Mouse (Mus musculus) heart, postnatal 14 days (tissue): Measurements from ENCODE around the gene Lrp8. TPM values are rescaled to one million over a fixed set of nuclear protein-coding genes. Genes with fewer than 3 reads are reported as not detected.

ENCODE experiments used
- DNase-seq, 2 experiments: peaks; one replicate each; pipeline ENCODE4 v3.0.0; 2021 to 2022
- intact Hi-C: fragments of 180-260 bp; cut with DNase I; formaldehyde crosslinking; loops from one replicate; pipeline ENCODE4 v1.15.1; 2025
- total RNA-seq, 2 experiments: library from RNA; stranded (reverse); gene quantifications; 2 replicates each; pipeline ENCODE4 v1.2.3; 2021

The Lrp8 gene
- total RNA-seq, 2 experiments from 2014 or later = 0.80 to 0.96 TPM

- intact Hi-C loops = no loop called here
Observed at GRCm38 (mm10) chr4:107904252-107904651, 102.2 kb downstream of the Lrp8 start.

DNA sequence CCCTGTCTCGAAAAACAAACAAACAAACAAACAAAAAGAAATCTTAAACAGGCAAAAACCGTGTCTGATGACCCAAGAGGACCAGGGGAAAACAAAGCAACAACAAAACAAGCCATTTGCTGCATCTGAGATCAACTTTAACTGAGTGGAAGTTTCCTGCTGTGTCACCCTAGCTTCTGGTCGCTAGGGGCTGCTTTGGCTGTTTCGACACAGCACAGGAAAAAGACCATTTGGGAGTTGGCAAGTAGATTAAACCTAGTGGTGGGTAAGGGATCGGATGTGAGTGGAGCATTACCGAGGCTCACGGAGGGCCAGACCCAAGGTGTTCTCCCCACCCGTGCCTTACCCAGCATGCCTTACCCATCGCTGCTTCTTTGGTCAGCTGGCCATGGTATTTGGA lies 104.5 kb downstream of the Lrp8 start:
- intact Hi-C loops = no loop called here
- no peak for DNase-seq

More at GRCm38 (mm10) chr4:107904252-107904651, 102.2 kb downstream of the Lrp8 start:
- no peak for DNase-seq

DNA sequence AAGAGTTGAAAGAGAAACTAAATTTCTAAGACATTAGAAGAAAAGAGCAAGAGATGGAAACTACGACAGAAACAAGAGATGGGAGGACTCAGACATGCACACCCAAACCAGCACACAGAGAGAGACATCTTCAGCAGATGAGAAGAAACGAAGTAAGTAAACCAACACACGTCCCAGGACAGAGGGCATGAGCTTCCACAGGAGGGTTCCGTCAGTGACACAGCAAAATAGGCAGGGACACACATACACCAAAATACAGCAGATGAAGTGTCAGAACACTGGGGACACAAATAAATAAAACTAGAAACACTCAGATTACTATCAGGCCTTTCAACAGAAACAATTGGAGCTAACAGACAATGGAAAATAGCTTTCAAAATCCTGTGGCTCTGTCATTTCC lies 108.0 kb downstream of the Lrp8 start:
- intact Hi-C loops = no loop called here
- DNase-seq = no peak

GRCm38 (mm10) chr4:107920336-107920735 lies 118.3 kb downstream of the Lrp8 start:
- DNase-seq = peak in 1 of 2 experiments; percentile 11

GRCm38 (mm10) chr4:107921152-107921695 lies 119.2 kb downstream of the Lrp8 start:
- DNase-seq = peak; percentile 20 to 70
- intact Hi-C loops = loop anchor here (10.0 kb wide), 1 partner anchor 404 kb away; the partner anchor contains the start of gene Coa7

More at GRCm38 (mm10) chr4:107920336-107920735, 118.3 kb downstream of the Lrp8 start:
- intact Hi-C loops = loop anchor here (10.0 kb wide), 1 partner anchor 404 kb away; the partner anchor contains the start of gene Coa7

DNA sequence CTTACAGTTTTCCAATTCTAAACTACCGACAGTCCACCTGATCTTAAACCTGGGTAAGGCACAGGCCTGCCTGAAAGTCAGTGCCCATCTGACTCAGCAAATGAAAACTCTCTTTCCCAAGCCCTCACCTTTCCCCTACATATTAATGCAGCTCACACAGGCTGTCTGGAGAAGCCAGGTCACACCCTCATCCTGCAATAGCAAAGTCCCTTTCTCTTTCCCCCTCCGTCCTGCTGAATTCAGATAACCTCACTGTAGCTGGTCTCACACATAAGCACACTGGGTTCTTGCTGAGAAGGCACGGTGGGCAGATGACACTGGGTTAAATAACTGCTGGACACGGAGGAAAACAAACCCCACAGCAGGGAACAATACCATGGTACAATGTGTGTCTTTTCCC lies 119.9 kb downstream of the Lrp8 start:
- peak; percentile 24 to 39 for DNase-seq

GRCm38 (mm10) chr4:107923145-107923802 lies 121.2 kb downstream of the Lrp8 start, which contains the start of gene Cpt2:
TSS of gene Cpt2 (minus strand) at chr4:107923610.
- peak; percentile 96 to 98 for DNase-seq
- intact Hi-C loops = loop anchor here (10.0 kb wide), 1 partner anchor 402 kb away; the partner anchor contains the start of gene Coa7

More for the DNA sequence above, 119.9 kb downstream of the Lrp8 start:
- intact Hi-C loops = loop anchor here (10.0 kb wide), 1 partner anchor 403 kb away; the partner anchor contains the start of gene Coa7

DNA sequence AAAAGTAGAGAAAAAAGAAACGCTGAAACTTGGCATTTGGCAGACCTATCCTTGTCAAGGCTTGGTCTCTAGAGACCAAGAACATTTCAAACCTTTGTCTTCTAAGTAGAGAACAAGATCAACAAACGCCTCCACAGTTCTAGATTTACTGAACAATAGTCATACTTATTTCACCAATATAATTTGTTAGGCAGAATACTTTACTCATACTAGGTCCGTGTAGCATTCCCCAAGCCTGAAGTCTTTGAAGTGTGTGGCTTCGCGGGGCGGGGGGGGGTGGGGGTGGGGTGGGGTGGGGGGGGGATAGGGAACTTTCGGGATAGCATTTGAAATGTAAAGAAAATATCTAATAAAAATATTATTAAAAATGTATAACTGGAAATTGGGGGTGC lies 121.7 kb downstream of the Lrp8 start:
- intact Hi-C loops = loop anchor here (10.0 kb wide), 1 partner anchor 401 kb away; the partner anchor contains the start of gene Coa7

More for the DNA sequence above, 121.7 kb downstream of the Lrp8 start:
- no peak for DNase-seq

Other genes starting within 250 kb of the Lrp8 start
- not detected for gene Dmrtb1, start 118.0 kb upstream of the Lrp8 start, total RNA-seq
- 10 to 100 TPM; 46.4 to 52.0 TPM for gene Magoh, start 77.5 kb downstream of the Lrp8 start, total RNA-seq
- gene 0610037L13Rik, start 87.6 kb downstream of the Lrp8 start, total RNA-seq = 10 to 100 TPM; 54.1 to 56.9 TPM
- gene Cpt2, start 121.3 kb downstream of the Lrp8 start, total RNA-seq = 100 to 1,000 TPM; 257 to 276 TPM
- gene Slc1a7, start 166.1 kb downstream of the Lrp8 start, total RNA-seq = under 1 TPM; 0.07 to 0.14 TPM